Mouse (Mus musculus): ENCODE data around the gene Ercc4. TPM values are rescaled to one million over a fixed set of nuclear protein-coding genes. Genes with fewer than 3 reads are reported as not detected.

Ercc4 gene
- polyA plus RNA-seq, 1 experiment from 2014 or later, result 18.0 TPM

- 96% methylated on average over 5 of the region's 5 CpGs for WGBS
- H3K4me2 ChIP-seq (ENCODE audit: low read depth, low read length, severe bottlenecking), result no peak overlapping the region
- H3K36me3 ChIP-seq (ENCODE audit: control insufficient read depth, insufficient read depth, low read length), result no peaks in the 10 kb centered on the region
- ATAC-seq (replicated peaks; ENCODE audit: low FRiP score) (no peak), DNase-seq (ENCODE audit: low spot score) (no peak)
- H3K27me3 ChIP-seq (ENCODE audit: control insufficient read depth, insufficient read depth, low read length), result no peaks in the 10 kb centered on the region
- no peaks in the 10 kb centered on the region for H3K4me1 ChIP-seq (replicated peaks; ENCODE audit: control insufficient read depth, insufficient read depth, low read length)
- no peak overlapping the region for H3K27ac ChIP-seq (ENCODE audit: low read depth, low read length)
- no peaks in the 10 kb centered on the region for H3K9me3 ChIP-seq (ENCODE audit: control insufficient read depth, low read length)
- no peak overlapping the region for H3K9ac ChIP-seq (ENCODE audit: low read length)
- no peak overlapping the region for H3K4me3 ChIP-seq (ENCODE audit: low read depth, low read length)
Measured at GRCm38 (mm10) chr16:13173055-13173742, 63.7 kb downstream of the Ercc4 start.

- H3K4me1 ChIP-seq (replicated peaks; ENCODE audit: control insufficient read depth, insufficient read depth, low read length), result no peaks in the 10 kb centered on the region
- no peaks in the 10 kb centered on the region for H3K9me3 ChIP-seq (ENCODE audit: control insufficient read depth, low read length)
- no peak overlapping the region for H3K4me2 ChIP-seq (ENCODE audit: low read depth, low read length, severe bottlenecking)
- ATAC-seq (replicated peaks; ENCODE audit: low FRiP score) (no peak), DNase-seq (ENCODE audit: low spot score) (peak; percentile 39)
- H3K9ac ChIP-seq (ENCODE audit: low read length), result no peak overlapping the region
- WGBS, result 86% methylated on average over 5 of the region's 5 CpGs
- H3K4me3 ChIP-seq (ENCODE audit: low read depth, low read length), result no peak overlapping the region
- H3K27ac ChIP-seq (ENCODE audit: low read depth, low read length), result no peak overlapping the region
- H3K27me3 ChIP-seq (ENCODE audit: control insufficient read depth, insufficient read depth, low read length), result no peaks in the 10 kb centered on the region
- no peaks in the 10 kb centered on the region for H3K36me3 ChIP-seq (ENCODE audit: control insufficient read depth, insufficient read depth, low read length)
Measured at GRCm38 (mm10) chr16:13182526-13182925, 73.0 kb downstream of the Ercc4 start.

- Histone ChIP-seq H3K36me3 (ENCODE audit: control insufficient read depth, insufficient read depth, low read length) (no peaks in the 10 kb centered on the region), H3K4me3 (ENCODE audit: low read depth, low read length) (no peak overlapping the region), H3K27me3 (ENCODE audit: control insufficient read depth, insufficient read depth, low read length) (no peaks in the 10 kb centered on the region), H3K27ac (ENCODE audit: low read depth, low read length) (no peak overlapping the region), H3K4me2 (ENCODE audit: low read depth, low read length, severe bottlenecking) (no peak overlapping the region), H3K4me1 (replicated peaks; ENCODE audit: control insufficient read depth, insufficient read depth, low read length) (no peaks in the 10 kb centered on the region), H3K9ac (ENCODE audit: low read length) (no peak overlapping the region), H3K9me3 (ENCODE audit: control insufficient read depth, low read length) (no peaks in the 10 kb centered on the region)
- WGBS, result 86% methylated on average over 4 of the region's 4 CpGs
- ATAC-seq (replicated peaks; ENCODE audit: low FRiP score) (no peak), DNase-seq (ENCODE audit: low spot score) (peak; percentile 11)
Measured at GRCm38 (mm10) chr16:13183182-13183742, 73.8 kb downstream of the Ercc4 start.

- 89% methylated on average over 3 of the region's 3 CpGs for WGBS
- DNase-seq (ENCODE audit: low spot score), result no peak
- no peak overlapping the region for H3K27ac ChIP-seq (ENCODE audit: low read depth, low read length)
Measured at GRCm38 (mm10) chr16:13184381-13184780, 74.9 kb downstream of the Ercc4 start.

GRCm38 (mm10) chr16:13189430-13190107, 80.1 kb downstream of the Ercc4 start:
- no peaks in the 10 kb centered on the region for H3K36me3 ChIP-seq (ENCODE audit: control insufficient read depth, insufficient read depth, low read length)
- no peaks in the 10 kb centered on the region for H3K4me1 ChIP-seq (replicated peaks; ENCODE audit: control insufficient read depth, insufficient read depth, low read length)
- H3K9ac ChIP-seq (ENCODE audit: low read length), result no peak overlapping the region
- H3K27me3 ChIP-seq (ENCODE audit: control insufficient read depth, insufficient read depth, low read length), result no peaks in the 10 kb centered on the region
- no peak overlapping the region for H3K4me3 ChIP-seq (ENCODE audit: low read depth, low read length)
- WGBS, result 61% methylated on average over 12 of the region's 12 CpGs
- no peaks in the 10 kb centered on the region for H3K9me3 ChIP-seq (ENCODE audit: control insufficient read depth, low read length)
- DNase-seq (ENCODE audit: low spot score) (no peak), ATAC-seq (replicated peaks; ENCODE audit: low FRiP score) (no peak)
- H3K27ac ChIP-seq (ENCODE audit: low read depth, low read length), result no peak overlapping the region
- H3K4me2 ChIP-seq (ENCODE audit: low read depth, low read length, severe bottlenecking), result no peak overlapping the region

More at GRCm38 (mm10) chr16:13184381-13184780, 74.9 kb downstream of the Ercc4 start:
- ATAC-seq (replicated peaks; ENCODE audit: low FRiP score), result no peak
- Histone ChIP-seq H3K4me2 (ENCODE audit: low read depth, low read length, severe bottlenecking) (no peak overlapping the region), H3K36me3 (ENCODE audit: control insufficient read depth, insufficient read depth, low read length) (no peaks in the 10 kb centered on the region), H3K9ac (ENCODE audit: low read length) (no peak overlapping the region), H3K27me3 (ENCODE audit: control insufficient read depth, insufficient read depth, low read length) (no peaks in the 10 kb centered on the region), H3K4me1 (replicated peaks; ENCODE audit: control insufficient read depth, insufficient read depth, low read length) (no peaks in the 10 kb centered on the region), H3K9me3 (ENCODE audit: control insufficient read depth, low read length) (no peaks in the 10 kb centered on the region), H3K4me3 (ENCODE audit: low read depth, low read length) (no peak overlapping the region)

GRCm38 (mm10) chr16:13190471-13190870, 81.0 kb downstream of the Ercc4 start:
- Histone ChIP-seq H3K4me3 (ENCODE audit: low read depth, low read length) (no peak overlapping the region), H3K36me3 (ENCODE audit: control insufficient read depth, insufficient read depth, low read length) (no peaks in the 10 kb centered on the region), H3K9me3 (ENCODE audit: control insufficient read depth, low read length) (no peaks in the 10 kb centered on the region), H3K9ac (ENCODE audit: low read length) (no peak overlapping the region), H3K27ac (ENCODE audit: low read depth, low read length) (no peak overlapping the region), H3K4me2 (ENCODE audit: low read depth, low read length, severe bottlenecking) (no peak overlapping the region), H3K27me3 (ENCODE audit: control insufficient read depth, insufficient read depth, low read length) (no peaks in the 10 kb centered on the region), H3K4me1 (replicated peaks; ENCODE audit: control insufficient read depth, insufficient read depth, low read length) (no peaks in the 10 kb centered on the region)
- WGBS, result 81% methylated on average over 5 of the region's 5 CpGs
- ATAC-seq (replicated peaks; ENCODE audit: low FRiP score), result no peak
- no peak for DNase-seq (ENCODE audit: low spot score)

- 83% methylated on average over 4 of the region's 4 CpGs for WGBS
- no peaks in the 10 kb centered on the region for H3K4me1 ChIP-seq (replicated peaks; ENCODE audit: control insufficient read depth, insufficient read depth, low read length)
- no peak overlapping the region for H3K9ac ChIP-seq (ENCODE audit: low read length)
- no peak overlapping the region for H3K4me2 ChIP-seq (ENCODE audit: low read depth, low read length, severe bottlenecking)
- no peak for DNase-seq (ENCODE audit: low spot score)
- H3K27ac ChIP-seq (ENCODE audit: low read depth, low read length), result no peak overlapping the region
- H3K9me3 ChIP-seq (ENCODE audit: control insufficient read depth, low read length), result no peaks in the 10 kb centered on the region
- H3K27me3 ChIP-seq (ENCODE audit: control insufficient read depth, insufficient read depth, low read length), result no peaks in the 10 kb centered on the region
- no peak overlapping the region for H3K4me3 ChIP-seq (ENCODE audit: low read depth, low read length)
- ATAC-seq (replicated peaks; ENCODE audit: low FRiP score), result no peak
- no peaks in the 10 kb centered on the region for H3K36me3 ChIP-seq (ENCODE audit: control insufficient read depth, insufficient read depth, low read length)
Measured at GRCm38 (mm10) chr16:13191166-13191565, 81.7 kb downstream of the Ercc4 start.

- Histone ChIP-seq H3K9me3 (ENCODE audit: control insufficient read depth, low read length) (no peaks in the 10 kb centered on the region), H3K4me3 (ENCODE audit: low read depth, low read length) (no peak overlapping the region), H3K27ac (ENCODE audit: low read depth, low read length) (no peak overlapping the region), H3K4me2 (ENCODE audit: low read depth, low read length, severe bottlenecking) (no peak overlapping the region), H3K36me3 (ENCODE audit: control insufficient read depth, insufficient read depth, low read length) (no peaks in the 10 kb centered on the region), H3K4me1 (replicated peaks; ENCODE audit: control insufficient read depth, insufficient read depth, low read length) (no peaks in the 10 kb centered on the region), H3K9ac (ENCODE audit: low read length) (no peak overlapping the region), H3K27me3 (ENCODE audit: control insufficient read depth, insufficient read depth, low read length) (no peaks in the 10 kb centered on the region)
- WGBS, result 86% methylated on average over 4 of the region's 4 CpGs
- ATAC-seq (replicated peaks; ENCODE audit: low FRiP score) (no peak), DNase-seq (ENCODE audit: low spot score) (no peak)
Measured at GRCm38 (mm10) chr16:13193663-13194071, 84.2 kb downstream of the Ercc4 start.

Data from forebrain, embryonic 11.5 days (tissue).